Mouse (Mus musculus): ENCODE data around the gene Iars2.

Iars2 gene

GRCm38 (mm10) chr1:185274819-185275545 lies 54.2 kb downstream of the Iars2 start:
- DNase-seq = no peak

GRCm38 (mm10) chr1:185271373-185271772 lies 57.8 kb downstream of the Iars2 start:
- DNase-seq = no peak

- no peak for DNase-seq
Measured at GRCm38 (mm10) chr1:185270403-185271097, 58.6 kb downstream of the Iars2 start.

- no peak for DNase-seq
Measured at GRCm38 (mm10) chr1:185268675-185269074, 60.5 kb downstream of the Iars2 start.

DNA sequence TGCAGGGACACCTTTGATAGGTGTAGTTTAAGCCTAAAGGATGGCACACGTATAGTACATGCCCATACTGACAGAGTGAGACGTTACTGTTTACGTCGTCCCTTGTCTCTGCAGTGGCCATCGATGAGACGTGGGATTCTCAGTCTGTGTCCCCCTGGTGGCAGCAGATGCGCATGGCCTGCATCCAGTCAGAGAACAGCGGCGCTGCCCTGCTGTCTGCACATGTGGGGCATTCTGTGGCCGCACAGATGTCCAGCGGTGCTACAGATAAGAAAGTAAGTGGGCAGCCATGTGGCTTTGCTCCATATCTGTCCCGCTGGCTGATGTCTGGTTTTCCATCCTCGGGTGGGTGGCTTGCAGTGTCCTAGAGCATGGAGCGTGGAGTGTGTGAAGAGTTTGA lies 66.6 kb downstream of the Iars2 start:
- DNase-seq = no peak

DNA sequence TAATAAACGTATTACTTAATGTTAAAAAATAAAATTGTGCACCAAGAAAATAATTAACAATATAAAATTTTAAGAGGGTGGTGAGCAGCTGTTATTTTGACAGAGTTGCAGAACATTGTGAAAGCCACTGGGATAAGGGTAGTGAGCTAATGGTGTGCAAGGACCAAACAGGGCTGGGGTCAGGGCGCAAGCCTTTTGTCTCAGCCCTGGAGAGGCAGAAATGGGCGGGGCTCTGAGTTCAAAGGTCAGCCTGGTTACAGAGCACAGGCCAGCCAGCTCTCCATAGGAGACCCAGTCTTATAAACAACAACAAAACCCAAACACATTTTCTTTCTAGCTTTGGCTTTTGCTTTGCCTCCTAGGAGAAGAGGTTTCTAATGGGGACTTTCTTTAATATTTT lies 72.4 kb downstream of the Iars2 start:
- peak; percentile 32 for DNase-seq

- DNase-seq = no peak
Measured at GRCm38 (mm10) chr1:185255336-185255735, 73.9 kb downstream of the Iars2 start.

GRCm38 (mm10) chr1:185253140-185253892 lies 75.9 kb downstream of the Iars2 start:
- no peak for DNase-seq

- no peak for DNase-seq
Measured at GRCm38 (mm10) chr1:185252351-185252750, 76.8 kb downstream of the Iars2 start.

GRCm38 (mm10) chr1:185248728-185249127 lies 80.5 kb downstream of the Iars2 start:
- DNase-seq = no peak

- no peak for DNase-seq
Measured at GRCm38 (mm10) chr1:185247429-185248085, 81.6 kb downstream of the Iars2 start.

- no peak for DNase-seq
Measured at GRCm38 (mm10) chr1:185245456-185245855, 83.7 kb downstream of the Iars2 start.

DNA sequence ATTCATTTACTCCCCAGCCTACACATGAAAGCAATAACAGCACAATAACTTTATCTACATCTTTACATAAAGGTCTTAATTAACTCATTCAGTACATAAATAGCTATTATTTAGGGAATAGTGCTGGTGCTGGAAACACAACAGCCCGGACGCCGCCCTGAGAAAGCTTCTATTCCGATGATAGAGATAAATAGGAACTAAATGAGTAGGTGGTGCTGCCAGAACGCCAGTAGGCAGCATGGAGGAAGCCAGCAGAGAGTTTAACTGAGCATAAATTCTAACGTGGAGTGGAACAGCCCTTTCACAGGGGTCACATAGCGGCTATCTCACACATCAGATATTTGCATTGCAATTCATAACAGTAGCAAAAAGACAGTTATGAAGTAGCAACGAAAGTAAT lies 86.2 kb downstream of the Iars2 start:
- DNase-seq = no peak

GRCm38 (mm10) chr1:185236530-185236929 lies 92.7 kb downstream of the Iars2 start:
- DNase-seq = peak; percentile 53

DNA sequence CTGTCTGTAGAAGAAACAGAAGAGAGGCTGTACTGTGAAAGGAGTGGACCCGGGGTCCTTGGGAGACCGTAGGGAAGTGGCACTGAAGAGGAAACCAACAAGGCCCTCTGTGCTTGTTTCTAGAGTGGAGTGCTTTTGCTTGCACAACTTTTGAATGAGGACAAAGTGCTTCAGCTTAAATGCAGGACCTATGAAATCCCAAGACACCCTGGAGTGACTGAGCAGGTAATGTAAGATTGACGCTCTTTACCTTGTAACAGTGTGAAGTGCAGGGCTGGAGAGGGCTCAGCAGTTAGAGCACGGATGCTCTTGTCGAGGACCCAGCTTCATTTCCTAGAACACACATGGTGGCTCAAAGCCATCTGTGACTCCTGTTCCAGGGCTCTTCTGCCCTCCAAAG lies 93.4 kb downstream of the Iars2 start:
- no peak for DNase-seq
